Mouse (Mus musculus) forebrain, embryonic 12.5 days (tissue): Measurements from ENCODE around the gene Tram2. TPM values are rescaled to one million over a fixed set of nuclear protein-coding genes. Genes with fewer than 3 reads are reported as not detected.

ENCODE experiments used
- ATAC-seq: fragments of 200-750 bp; cut with Nextera tagmentation; 2 replicates; pipeline ENCODE4 v1.8.0; 2017; ENCODE audit warnings: moderate TSS enrichment; ENCODE audit not compliant: low FRiP score
- H3K27ac ChIP-seq: fragments of 300-500 bp; sonication (generic); 2 replicates; pipeline ENCODE4 v1.5.1; 2016; ENCODE audit warnings: mild to moderate bottlenecking
- H3K27me3 ChIP-seq: fragments of 300-500 bp; sonication (generic); 2 replicates; pipeline ENCODE4 v1.6.1; 2016; ENCODE audit warnings: mild to moderate bottlenecking
- H3K36me3 ChIP-seq: fragments of 300-500 bp; sonication (generic); replicated peaks from 2 replicates; pipeline ENCODE4 v1.6.1; 2016; ENCODE audit warnings: mild to moderate bottlenecking
- H3K4me1 ChIP-seq: fragments of 300-500 bp; sonication (generic); 2 replicates; pipeline ENCODE4 v1.6.1; 2016
- H3K4me2 ChIP-seq: fragments of 300-500 bp; sonication (generic); 2 replicates; pipeline ENCODE4 v1.6.1; 2016; ENCODE audit warnings: mild to moderate bottlenecking, moderate library complexity
- H3K4me3 ChIP-seq: fragments of 300-500 bp; sonication (generic); replicated peaks from 2 replicates; pipeline ENCODE4 v1.5.1; 2016; ENCODE audit warnings: mild to moderate bottlenecking
- H3K9ac ChIP-seq: fragments of 300-500 bp; sonication (generic); 2 replicates; pipeline ENCODE4 v1.6.1; 2016; ENCODE audit warnings: mild to moderate bottlenecking
- H3K9me3 ChIP-seq: fragments of 300-500 bp; sonication (generic); 2 replicates; pipeline ENCODE4 v1.6.1; 2016
- WGBS: fragments of 180-500 bp; shearing (Covaris S2); methylation state at CpG from one replicate; pipeline ENCODE4 v1.1.7; 2016; 5-methylcytosine and 5-hydroxymethylcytosine counted together
- polyA plus RNA-seq: library from polyadenylated mRNA; unstranded; fragments of >200 nt; fragmentation: Nextera tagmentation; extraction: Ambion mirVana; gene quantifications from 2 replicates; pipeline ENCODE4 v1.2.1, GENCODE M21; 2016

Gene Tram2
- polyA plus RNA-seq, 1 experiment from 2014 or later: 4.1 TPM

DNA sequence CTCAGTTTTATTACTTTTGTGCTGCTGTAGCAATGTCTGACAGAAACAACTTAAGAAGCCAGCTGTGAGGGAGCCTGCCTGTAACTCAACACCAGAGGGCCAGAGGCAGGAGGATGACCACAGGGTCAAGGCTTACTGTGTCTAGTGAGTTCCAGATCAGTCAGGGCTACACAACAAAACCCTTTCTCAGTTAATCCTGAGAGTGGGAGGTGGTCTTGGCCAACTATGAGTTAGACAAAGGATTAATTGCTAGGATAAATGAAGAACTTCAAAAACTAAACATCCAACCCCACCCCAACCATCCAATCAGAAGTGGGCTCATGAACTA lies 45.3 kb downstream of the Tram2 start:
- Histone ChIP-seq H3K36me3 (peaks cover 6% of the 10 kb centered on the region; the same call in 1 of the 2 replicates), H3K9me3 (no peaks in the 10 kb centered on the region), H3K4me2 (no peak overlapping the region), H3K4me1 (no peaks in the 10 kb centered on the region), H3K27me3 (no peaks in the 10 kb centered on the region), H3K4me3 (no peak overlapping the region), H3K9ac (no peak overlapping the region), H3K27ac (no peak overlapping the region)
- no peak for ATAC-seq

DNA sequence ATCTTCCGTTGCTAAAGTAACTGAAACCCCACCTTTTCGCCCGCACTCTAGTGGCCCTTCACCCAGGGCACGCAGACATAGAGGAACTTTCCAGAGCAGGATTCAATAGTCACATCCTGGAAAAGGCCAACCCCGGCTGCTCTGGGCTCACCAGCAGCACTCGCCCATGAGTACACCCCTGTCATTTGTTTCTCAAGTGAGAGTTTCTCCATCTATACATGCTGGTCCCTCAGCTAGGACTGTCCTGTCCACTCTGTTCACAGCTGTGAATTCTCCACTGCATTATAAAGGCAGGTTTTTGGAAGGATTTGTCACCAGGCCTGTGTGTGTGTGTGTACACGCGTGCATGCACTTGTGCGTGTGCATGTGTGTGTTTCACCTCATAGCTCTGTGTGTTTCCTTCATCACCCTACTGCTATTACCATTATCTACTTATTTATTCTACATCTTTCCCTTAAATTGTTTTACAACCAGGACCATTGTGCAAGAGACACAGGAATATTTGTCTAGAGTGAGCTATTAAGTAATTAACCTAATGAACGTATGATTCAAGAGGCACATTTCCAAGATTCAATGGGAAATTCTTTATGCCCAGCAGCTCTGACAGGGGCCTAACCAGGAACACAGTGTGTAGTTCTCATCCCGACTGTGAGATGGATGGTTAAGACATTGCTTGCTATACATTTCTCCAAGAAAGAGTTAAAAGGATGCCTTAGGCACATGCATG lies 45.8 kb downstream of the Tram2 start:
- WGBS: 91% methylated on average over 11 of the region's 11 CpGs
- Histone ChIP-seq H3K4me2 (no peak overlapping the region), H3K4me3 (no peak overlapping the region), H3K27ac (no peak overlapping the region), H3K27me3 (no peaks in the 10 kb centered on the region), H3K9me3 (no peaks in the 10 kb centered on the region), H3K9ac (no peak overlapping the region), H3K36me3 (peaks cover 6% of the 10 kb centered on the region; the same call in 1 of the 2 replicates), H3K4me1 (no peaks in the 10 kb centered on the region)
- no peak for ATAC-seq

DNA sequence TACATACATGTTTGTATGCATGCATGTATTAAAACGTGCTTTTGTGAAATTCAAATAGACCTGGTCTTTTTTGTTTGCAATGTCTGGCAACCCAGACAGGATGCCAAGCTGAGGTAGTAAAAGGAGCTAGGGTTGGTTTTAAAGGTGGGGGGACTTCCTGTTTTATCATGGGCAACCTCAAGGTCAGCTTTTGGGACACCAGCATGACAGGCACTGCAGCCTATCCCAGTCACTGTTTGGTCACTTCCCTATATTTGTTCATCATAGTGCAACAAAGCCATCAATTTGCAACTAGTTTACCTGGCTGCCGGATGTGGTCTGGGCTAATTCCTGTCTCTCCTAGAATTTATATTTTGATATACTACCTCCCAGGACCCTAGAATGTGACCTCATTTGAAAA lies 47.4 kb downstream of the Tram2 start:
- peaks cover 4% of the 10 kb centered on the region; the same call in 1 of the 2 replicates for H3K36me3 ChIP-seq
- H3K9me3 ChIP-seq: no peaks in the 10 kb centered on the region
- H3K9ac ChIP-seq: no peak overlapping the region
- H3K27ac ChIP-seq: no peak overlapping the region
- ATAC-seq: no peak
- no peak overlapping the region for H3K4me2 ChIP-seq
- 93% methylated on average over 2 of the region's 2 CpGs for WGBS
- no peaks in the 10 kb centered on the region for H3K27me3 ChIP-seq
- no peaks in the 10 kb centered on the region for H3K4me1 ChIP-seq
- no peak overlapping the region for H3K4me3 ChIP-seq

DNA sequence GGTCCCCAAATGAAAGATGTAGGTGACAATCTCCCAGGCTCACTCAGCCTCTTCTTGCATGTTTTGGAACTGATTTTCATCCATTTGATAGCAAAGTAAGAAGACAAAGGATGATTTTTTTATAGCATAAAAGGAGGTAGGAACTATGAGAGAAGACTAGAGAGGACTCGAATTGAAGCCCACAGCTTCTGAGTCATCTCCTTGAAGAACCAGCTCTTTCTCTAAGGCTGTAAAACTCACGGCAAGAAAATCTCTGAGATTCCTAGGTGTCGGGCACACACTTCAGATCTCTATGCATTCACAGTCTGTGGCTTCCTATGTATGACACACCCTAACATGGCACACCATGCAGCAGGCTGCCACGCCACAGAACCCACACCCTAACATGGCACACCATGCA lies 50.0 kb downstream of the Tram2 start:
- no peaks in the 10 kb centered on the region for H3K36me3 ChIP-seq
- H3K4me3 ChIP-seq: no peak overlapping the region
- WGBS: 93% methylated on average over 4 of the region's 4 CpGs
- no peaks in the 10 kb centered on the region for H3K27me3 ChIP-seq
- no peak for ATAC-seq
- H3K9ac ChIP-seq: no peak overlapping the region
- no peaks in the 10 kb centered on the region for H3K4me1 ChIP-seq
- no peaks in the 10 kb centered on the region for H3K9me3 ChIP-seq
- H3K4me2 ChIP-seq: no peak overlapping the region
- no peak overlapping the region for H3K27ac ChIP-seq

DNA sequence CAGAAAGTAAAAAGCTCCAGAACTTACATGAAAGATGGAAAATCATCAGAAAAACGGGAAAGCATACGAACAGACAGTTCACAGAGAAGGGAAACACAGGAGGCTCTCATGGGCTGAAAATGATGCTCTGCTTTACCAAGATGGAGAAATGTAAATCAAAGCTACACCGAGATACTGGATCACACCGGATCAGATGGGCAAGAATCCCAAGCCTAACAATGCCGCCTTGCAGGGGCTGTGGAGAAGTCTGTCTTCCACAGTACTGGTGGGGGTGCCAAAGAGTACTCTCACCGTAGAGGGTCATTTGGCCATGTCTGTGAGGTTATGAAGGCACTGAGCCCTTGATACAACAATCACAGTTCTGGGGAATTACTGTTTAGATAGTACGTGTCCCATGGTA lies 52.5 kb downstream of the Tram2 start:
- H3K4me1 ChIP-seq: no peaks in the 10 kb centered on the region
- H3K4me3 ChIP-seq: no peak overlapping the region
- no peak overlapping the region for H3K9ac ChIP-seq
- no peaks in the 10 kb centered on the region for H3K36me3 ChIP-seq
- H3K27ac ChIP-seq: no peak overlapping the region
- no peak for ATAC-seq
- WGBS: 85% methylated on average over 7 of the region's 7 CpGs
- H3K4me2 ChIP-seq: no peak overlapping the region
- no peaks in the 10 kb centered on the region for H3K27me3 ChIP-seq
- H3K9me3 ChIP-seq: no peaks in the 10 kb centered on the region

DNA sequence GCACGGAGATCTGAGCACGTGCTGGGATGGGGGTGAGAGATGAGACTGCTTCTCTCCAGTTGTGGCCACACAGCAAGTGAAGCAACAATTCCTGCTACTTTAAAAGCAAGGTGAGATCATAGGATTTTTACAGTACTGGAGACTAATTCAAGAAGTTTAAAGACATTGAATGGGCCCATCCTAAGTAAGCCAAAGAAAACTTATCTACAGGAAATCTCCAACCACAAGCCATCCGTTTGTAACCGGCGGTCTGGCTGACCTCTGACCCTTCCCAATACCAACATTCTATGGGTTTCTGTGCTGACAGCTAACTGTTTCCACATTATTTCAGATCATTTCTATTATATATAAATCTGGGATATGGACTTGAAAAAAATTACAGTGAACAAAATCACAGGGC lies 53.8 kb downstream of the Tram2 start:
- no peak overlapping the region for H3K4me3 ChIP-seq
- no peaks in the 10 kb centered on the region for H3K27me3 ChIP-seq
- H3K4me1 ChIP-seq: no peaks in the 10 kb centered on the region
- ATAC-seq: no peak
- WGBS: 95% methylated on average over 5 of the region's 5 CpGs
- no peaks in the 10 kb centered on the region for H3K36me3 ChIP-seq
- H3K4me2 ChIP-seq: no peak overlapping the region
- no peak overlapping the region for H3K9ac ChIP-seq
- H3K27ac ChIP-seq: no peak overlapping the region
- H3K9me3 ChIP-seq: no peaks in the 10 kb centered on the region

- Histone ChIP-seq H3K27me3 (no peaks in the 10 kb centered on the region), H3K36me3 (no peaks in the 10 kb centered on the region), H3K4me1 (no peaks in the 10 kb centered on the region), H3K27ac (no peak overlapping the region), H3K9ac (no peak overlapping the region), H3K4me3 (no peak overlapping the region), H3K9me3 (no peaks in the 10 kb centered on the region), H3K4me2 (no peak overlapping the region)
- WGBS: 93% methylated on average over 3 of the region's 3 CpGs
- no peak for ATAC-seq
Measured at GRCm38 (mm10) chr1:21023101-21023500, 55.9 kb downstream of the Tram2 start.

- WGBS: 76% methylated on average over 8 of the region's 8 CpGs
- no peaks in the 10 kb centered on the region for H3K9me3 ChIP-seq
- no peaks in the 10 kb centered on the region for H3K27me3 ChIP-seq
- H3K4me2 ChIP-seq: no peak overlapping the region
- no peak overlapping the region for H3K4me3 ChIP-seq
- peaks cover 5% of the 10 kb centered on the region for H3K36me3 ChIP-seq
- no peaks in the 10 kb centered on the region for H3K4me1 ChIP-seq
- H3K9ac ChIP-seq: no peak overlapping the region
- ATAC-seq: no peak
- no peak overlapping the region for H3K27ac ChIP-seq
Measured at GRCm38 (mm10) chr1:21014463-21014862, 64.6 kb downstream of the Tram2 start.

DNA sequence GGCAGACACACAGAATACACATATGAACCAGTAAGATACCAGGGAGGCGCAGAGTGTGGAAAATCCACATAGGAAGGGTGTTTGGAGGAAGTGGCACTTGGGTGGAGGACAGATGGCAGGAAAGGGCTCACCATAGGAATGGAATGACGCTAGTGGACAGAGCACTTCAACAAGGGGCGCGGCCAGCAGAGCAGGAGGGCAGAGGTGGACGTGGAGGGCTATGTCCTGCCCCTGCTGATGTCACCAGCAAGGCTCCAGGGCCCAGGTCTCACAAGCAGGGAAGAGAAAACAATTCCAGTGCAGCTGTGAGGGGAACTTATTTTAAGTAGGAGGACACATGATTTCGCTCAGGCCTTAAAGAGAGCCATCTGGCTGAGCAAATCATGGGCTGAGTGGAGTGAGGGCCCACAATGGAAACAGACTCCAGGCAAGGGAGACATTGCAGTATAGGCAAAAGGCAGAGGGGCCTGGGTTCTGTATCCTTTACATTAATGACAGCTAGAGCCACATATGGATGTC lies 68.7 kb downstream of the Tram2 start:
- no peak overlapping the region for H3K4me3 ChIP-seq
- H3K9ac ChIP-seq: no peak overlapping the region
- no peak overlapping the region for H3K27ac ChIP-seq
- H3K4me2 ChIP-seq: no peak overlapping the region
- 82% methylated on average over 6 of the region's 6 CpGs for WGBS
- no peaks in the 10 kb centered on the region for H3K4me1 ChIP-seq
- peaks cover 9% of the 10 kb centered on the region for H3K36me3 ChIP-seq
- H3K27me3 ChIP-seq: no peaks in the 10 kb centered on the region
- ATAC-seq: no peak
- no peaks in the 10 kb centered on the region for H3K9me3 ChIP-seq

- H3K4me2 ChIP-seq: no peak overlapping the region
- no peaks in the 10 kb centered on the region for H3K4me1 ChIP-seq
- no peaks in the 10 kb centered on the region for H3K9me3 ChIP-seq
- ATAC-seq: no peak
- H3K27me3 ChIP-seq: no peaks in the 10 kb centered on the region
- WGBS: 85% methylated on average over 4 of the region's 4 CpGs
- peaks cover 9% of the 10 kb centered on the region for H3K36me3 ChIP-seq
- no peak overlapping the region for H3K4me3 ChIP-seq
- no peak overlapping the region for H3K27ac ChIP-seq
- no peak overlapping the region for H3K9ac ChIP-seq
Measured at GRCm38 (mm10) chr1:21008891-21009290, 70.1 kb downstream of the Tram2 start.

DNA sequence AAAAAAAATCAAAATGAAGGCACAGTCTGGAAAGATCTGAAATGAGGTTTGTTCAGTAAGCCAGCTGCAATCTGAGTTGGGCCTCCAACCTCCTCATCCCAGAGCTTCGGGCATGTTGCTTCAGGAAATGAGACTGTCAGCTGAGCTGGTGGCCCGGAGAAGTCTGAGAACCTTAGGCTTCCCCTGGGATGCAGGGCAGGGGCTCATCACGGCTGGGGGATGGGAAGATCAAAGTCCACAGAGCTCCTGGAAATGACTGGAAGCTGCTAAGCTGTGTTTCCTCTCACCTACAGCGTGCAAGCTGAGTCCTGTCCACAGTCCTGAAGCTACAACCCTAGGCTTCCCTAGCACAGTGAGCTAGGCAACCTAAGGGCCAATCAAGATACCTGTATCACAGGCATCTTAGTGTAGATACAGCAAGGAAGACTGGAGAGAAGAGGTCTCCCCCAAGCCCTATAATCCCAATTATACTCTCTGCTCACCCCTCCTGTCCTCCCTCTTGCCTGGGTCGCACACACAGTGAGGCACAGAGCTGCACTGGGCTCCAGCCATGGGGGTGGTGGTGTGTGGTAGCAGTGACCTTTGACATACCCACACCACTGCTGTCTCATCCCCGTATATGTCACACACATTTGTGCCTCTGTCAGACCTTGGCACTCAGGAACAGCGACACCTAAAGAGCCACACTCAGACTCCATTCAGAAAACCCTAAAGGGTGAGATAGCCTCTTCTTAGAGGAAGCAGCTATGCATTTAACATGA lies 70.9 kb downstream of the Tram2 start:
- H3K36me3 ChIP-seq: peaks cover 9% of the 10 kb centered on the region
- no peak overlapping the region for H3K27ac ChIP-seq
- ATAC-seq: no peak
- H3K27me3 ChIP-seq: no peaks in the 10 kb centered on the region
- no peak overlapping the region for H3K4me2 ChIP-seq
- H3K9ac ChIP-seq: no peak overlapping the region
- H3K4me1 ChIP-seq: no peaks in the 10 kb centered on the region
- 84% methylated on average over 7 of the region's 7 CpGs for WGBS
- H3K4me3 ChIP-seq: no peak overlapping the region
- H3K9me3 ChIP-seq: no peaks in the 10 kb centered on the region

DNA sequence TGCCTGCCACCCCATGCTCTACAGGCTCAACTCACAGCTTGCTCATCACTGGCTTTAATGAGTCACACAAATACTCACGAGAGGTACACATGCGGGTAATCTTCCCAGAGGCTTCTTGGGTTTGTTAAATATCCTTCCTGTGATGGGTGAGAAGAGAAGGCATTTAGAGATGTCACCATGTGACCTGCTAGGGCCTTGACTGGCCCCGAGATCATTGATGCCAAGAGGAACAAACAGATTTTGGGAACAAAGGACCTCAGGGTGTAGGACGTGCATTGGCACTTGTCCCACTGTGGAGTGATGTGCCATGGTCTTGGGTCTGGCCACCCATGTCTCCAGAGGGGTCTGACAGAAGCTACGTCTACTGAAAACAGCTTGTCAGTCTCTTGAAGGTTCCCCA lies 72.3 kb downstream of the Tram2 start:
- H3K9ac ChIP-seq: no peak overlapping the region
- peaks cover 9% of the 10 kb centered on the region for H3K36me3 ChIP-seq
- WGBS: 85% methylated on average over 5 of the region's 5 CpGs

DNA sequence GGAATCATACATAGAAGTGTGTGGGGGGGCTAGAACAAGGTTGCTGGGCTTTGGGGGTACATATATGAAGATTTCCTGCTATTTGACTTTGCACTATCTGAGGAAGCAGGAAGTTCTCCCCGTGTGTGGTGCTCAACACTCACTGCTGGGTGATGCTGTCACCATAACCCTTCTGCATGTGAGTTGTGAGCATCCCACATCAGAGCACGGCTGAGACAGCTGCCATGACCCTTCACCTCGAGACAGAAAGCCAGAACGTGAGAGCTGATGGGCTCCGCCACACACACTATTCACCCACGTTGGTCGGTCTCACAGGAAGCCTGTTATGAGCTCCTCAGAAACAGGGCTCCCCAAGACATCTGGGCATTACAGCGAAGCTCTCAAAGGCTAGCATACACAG lies 74.4 kb downstream of the Tram2 start:
- Histone ChIP-seq H3K27ac (no peak overlapping the region), H3K9me3 (no peaks in the 10 kb centered on the region), H3K4me1 (no peaks in the 10 kb centered on the region), H3K4me3 (no peak overlapping the region), H3K9ac (no peak overlapping the region), H3K4me2 (no peak overlapping the region), H3K36me3 (peaks cover 4% of the 10 kb centered on the region), H3K27me3 (no peaks in the 10 kb centered on the region)
- no peak for ATAC-seq
- 87% methylated on average over 8 of the region's 8 CpGs for WGBS

More for the DNA sequence above, 72.3 kb downstream of the Tram2 start:
- Histone ChIP-seq H3K4me1 (no peaks in the 10 kb centered on the region), H3K27me3 (no peaks in the 10 kb centered on the region), H3K4me3 (no peak overlapping the region), H3K27ac (no peak overlapping the region), H3K4me2 (no peak overlapping the region), H3K9me3 (no peaks in the 10 kb centered on the region)
- no peak for ATAC-seq
